10 mouse cellular contexts compared by ENCODE assay signal in the genomic region with DNA sequence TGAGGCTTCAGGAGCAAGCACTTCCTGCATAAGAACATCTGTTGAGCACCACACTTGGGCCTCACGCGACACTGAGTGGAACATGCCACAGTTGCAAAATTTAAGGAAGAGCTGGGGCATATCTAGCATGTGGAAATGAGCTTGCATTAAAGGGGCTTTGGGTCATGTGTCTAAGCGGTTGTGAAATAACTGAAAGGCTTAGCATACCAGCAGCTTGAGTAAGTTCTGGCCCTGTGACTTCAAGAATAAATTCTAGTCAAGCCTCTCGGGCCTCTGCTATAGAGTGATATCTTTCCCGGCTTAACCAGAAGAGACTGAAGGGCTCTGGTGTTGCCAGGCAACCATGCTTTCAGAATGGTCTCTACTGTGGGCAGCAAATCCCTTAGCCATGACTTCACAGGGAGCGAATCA. TPM values are rescaled to one million over a fixed set of nuclear protein-coding genes. Genes with fewer than 3 reads are reported as not detected.
A peak's percentile ranks its signal among the peaks of the same experiment; 100 is the strongest.
DNase-seq lines count a peak whose midpoint lies in the region; ATAC-seq and TF ChIP-seq lines count a peak whose summit lies in the region.
"Had no signal": no experiment of that assay in that cellular context is flagged by ENCODE, and none has a peak within 500 bp of the region (broad histone marks: within the 10 kb centered on the region; RNA-seq: fewer than 3 reads in every experiment).

No protein-coding gene starts in this region.

- no peak for TF ChIP-seq CTCF in liver, embryonic 14.5 days (IDR thresholded peaks at IDR 0.05; ENCODE audit: low read depth)
- no peak for TF ChIP-seq CTCF in stomach, postnatal 0 days (IDR thresholded peaks at IDR 0.05; ENCODE audit: low read depth)

- no peaks in the 10 kb centered on the region for H3K27me3 ChIP-seq in embryonic facial prominence, embryonic 11.5 days (ENCODE audit: control insufficient read depth, insufficient read depth, low read length)
- H3K27me3 ChIP-seq in embryonic facial prominence, embryonic 10.5 days (replicated peaks; ENCODE audit: low read depth, poor library complexity, severe bottlenecking), result no peaks in the 10 kb centered on the region
- H3K27me3 ChIP-seq in liver, embryonic 14.5 days (ENCODE audit: control insufficient read depth, insufficient read depth, low read length), result no peaks in the 10 kb centered on the region
- H3K27me3 ChIP-seq in liver, embryonic 12.5 days (replicated peaks), result no peaks in the 10 kb centered on the region
- no peaks in the 10 kb centered on the region for H3K27me3 ChIP-seq in stomach, postnatal 0 days (ENCODE audit: control insufficient read depth, insufficient read depth, low read length)

- H3K9me3 ChIP-seq in embryonic facial prominence, embryonic 11.5 days (replicated peaks; ENCODE audit: control insufficient read depth, low read length), result no peaks in the 10 kb centered on the region
- H3K9me3 ChIP-seq in embryonic facial prominence, embryonic 10.5 days, result no peaks in the 10 kb centered on the region
- no peaks in the 10 kb centered on the region for H3K9me3 ChIP-seq in liver, embryonic 14.5 days (ENCODE audit: control insufficient read depth, low read length)
- no peaks in the 10 kb centered on the region for H3K9me3 ChIP-seq in liver, embryonic 12.5 days (replicated peaks)
- H3K9me3 ChIP-seq in stomach, postnatal 0 days (ENCODE audit: control insufficient read depth, low read length), result no peaks in the 10 kb centered on the region

- H3K4me2 ChIP-seq in embryonic facial prominence, embryonic 11.5 days (ENCODE audit: low read depth, low read length), result no peak overlapping the region
- no peak overlapping the region for H3K4me2 ChIP-seq in liver, embryonic 14.5 days (ENCODE audit: low read depth)
- no peak overlapping the region for H3K4me2 ChIP-seq in liver, embryonic 12.5 days
- H3K4me2 ChIP-seq in stomach, postnatal 0 days (replicated peaks; ENCODE audit: low read depth), result no peak overlapping the region

- H3K9ac ChIP-seq in embryonic facial prominence, embryonic 11.5 days (replicated peaks; ENCODE audit: low read length), result no peak overlapping the region
- no peak overlapping the region for H3K9ac ChIP-seq in liver, embryonic 14.5 days (replicated peaks)
- H3K9ac ChIP-seq in liver, embryonic 12.5 days, result no peak overlapping the region
- H3K9ac ChIP-seq in stomach, postnatal 0 days (ENCODE audit: low read length), result no peak overlapping the region

- DNase-seq in embryonic facial prominence, embryonic 11.5 days (ENCODE audit: low spot score), result no peak
- DNase-seq in embryonic facial prominence, embryonic 10.5 days (ENCODE audit: low spot score), result no peak
- DNase-seq in liver, embryonic 14.5 days (ENCODE audit: low read depth in 3 of 3, low spot score in 3 of 3), result no peak
- DNase-seq in stomach, postnatal 0 days (ENCODE audit: low spot score), result no peak
- DNase-seq in gastrocnemius, postnatal 4 days (ENCODE audit: low spot score in 2 of 2), result no peak
- no peak for DNase-seq in adrenal gland, adult 18-20 months (ENCODE audit: low spot score in 2 of 2)
- DNase-seq: adrenal gland, postnatal 25 days; kidney, postnatal 14 days had no signal

- H3K4me1 ChIP-seq in embryonic facial prominence, embryonic 11.5 days (ENCODE audit: control insufficient read depth, insufficient read depth, low read length), result no peaks in the 10 kb centered on the region
- H3K4me1 ChIP-seq in embryonic facial prominence, embryonic 10.5 days, result no peaks in the 10 kb centered on the region
- H3K4me1 ChIP-seq in liver, embryonic 14.5 days (replicated peaks; ENCODE audit: control insufficient read depth in 2 of 2, insufficient read depth in 2 of 2, low read length in 1 of 2), result no peaks in the 10 kb centered on the region
- 0 out of 2 replicates have a peak, but pooled peaks cover 5% of the 10 kb centered on the region for H3K4me1 ChIP-seq in liver, embryonic 12.5 days
- H3K4me1 ChIP-seq in stomach, postnatal 0 days (replicated peaks; ENCODE audit: control insufficient read depth, insufficient read depth), result no peaks in the 10 kb centered on the region

- peaks cover 39% of the 10 kb centered on the region for H3K36me3 ChIP-seq in embryonic facial prominence, embryonic 11.5 days (replicated peaks; ENCODE audit: control insufficient read depth, insufficient read depth, low read depth, low read length)
- H3K36me3 ChIP-seq in embryonic facial prominence, embryonic 10.5 days (replicated peaks), result peaks cover 100% of the 10 kb centered on the region
- H3K36me3 ChIP-seq in liver, embryonic 14.5 days (replicated peaks; ENCODE audit: control insufficient read depth, insufficient read depth, low read depth), result peaks cover 78% of the 10 kb centered on the region
- H3K36me3 ChIP-seq in liver, embryonic 12.5 days, result peaks cover 100% of the 10 kb centered on the region
- H3K36me3 ChIP-seq in macrophage (ENCODE audit: inconsistent target), result peaks cover 50% of the 10 kb centered on the region
- H3K36me3 ChIP-seq in stomach, postnatal 0 days (ENCODE audit: control insufficient read depth, insufficient read depth, low read length), result peaks cover 73% of the 10 kb centered on the region

- H3K79me2 ChIP-seq in macrophage (ENCODE audit: inconsistent target), result peaks cover 63% of the 10 kb centered on the region

- TF ChIP-seq EP300 in liver, embryonic 14.5 days (IDR thresholded peaks at IDR 0.05; ENCODE audit: low read depth), result no peak
- no peak for TF ChIP-seq EP300 in stomach, postnatal 0 days (optimal IDR thresholded peaks at IDR 0.05)

- H3K27ac ChIP-seq in embryonic facial prominence, embryonic 11.5 days (replicated peaks; ENCODE audit: low read depth, low read length), result no peak overlapping the region
- H3K27ac ChIP-seq in embryonic facial prominence, embryonic 10.5 days (replicated peaks), result no peak overlapping the region
- no peak overlapping the region; the same call in 1 of the 2 replicates for H3K27ac ChIP-seq in liver, embryonic 14.5 days
- H3K27ac ChIP-seq in liver, embryonic 12.5 days, result no peak overlapping the region; the same call in 1 of the 2 replicates
- H3K27ac ChIP-seq in macrophage, result peak overlapping the region; percentile 100
- peak overlapping the region; percentile 50 for H3K27ac ChIP-seq in stomach, postnatal 0 days (replicated peaks)

- no peak overlapping the region for H3K4me3 ChIP-seq in embryonic facial prominence, embryonic 11.5 days (ENCODE audit: low read depth, low read length)
- H3K4me3 ChIP-seq in embryonic facial prominence, embryonic 10.5 days, result no peak overlapping the region
- H3K4me3 ChIP-seq in liver, embryonic 14.5 days (ENCODE audit: insufficient read depth in 1 of 2, low read depth in 2 of 2, low read length in 2 of 2), result no peak overlapping the region
- H3K4me3 ChIP-seq in liver, embryonic 12.5 days, result no peak overlapping the region
- no peak overlapping the region for H3K4me3 ChIP-seq in macrophage (ENCODE audit: inconsistent target)
- no peak overlapping the region for H3K4me3 ChIP-seq in stomach, postnatal 0 days (ENCODE audit: low read depth, low read length)

- ATAC-seq in embryonic facial prominence, embryonic 11.5 days (replicated peaks; ENCODE audit: insufficient number of reproducible peaks, low FRiP score, low TSS enrichment, low read depth), result 0 out of 2 replicates have a peak, but pooled peaks have one; percentile 45
- ATAC-seq in liver, embryonic 14.5 days (ENCODE audit: insufficient read depth), result peak; percentile 17; the same call in 1 of the 2 replicates
- no peak for ATAC-seq in liver, embryonic 12.5 days
- peak; percentile 48; the same call in 1 of the 2 replicates for ATAC-seq in stomach, postnatal 0 days (ENCODE audit: low FRiP score, low TSS enrichment)

- WGBS in embryonic facial prominence, embryonic 11.5 days, result 90% methylated on average over 6 of the region's 6 CpGs
- WGBS in embryonic facial prominence, embryonic 10.5 days, result 90% methylated on average over 6 of the region's 6 CpGs
- WGBS in liver, embryonic 14.5 days (ENCODE audit: insufficient replicate concordance), result 70% methylated on average over 6 of the region's 6 CpGs
- 73% methylated on average over 6 of the region's 6 CpGs for WGBS in liver, embryonic 12.5 days (ENCODE audit: insufficient replicate concordance)
- WGBS in macrophage (ENCODE audit: missing documents), result 14% methylated on average over 6 of the region's 6 CpGs
- 47% methylated on average over 6 of the region's 6 CpGs for WGBS in stomach, postnatal 0 days

RNA-seq across cellular contexts. Expression of gene Tnnc1, which starts 19.3 kb away (rescaled TPM):
- 10.0 and 25.3 TPM in 2 replicates for polyA plus RNA-seq in embryonic facial prominence, embryonic 11.5 days (2014; fragmentation: Nextera tagmentation; extraction: Ambion mirVana)
- polyA plus RNA-seq in embryonic facial prominence, embryonic 10.5 days (2016; fragmentation: Nextera tagmentation; extraction: Ambion mirVana), result 3.0 and 6.2 TPM in 2 replicates
- 18.2 and 22.2 TPM in 2 replicates for polyA plus RNA-seq in liver, embryonic 14.5 days (2012; rRNA removed)
- 37.5 and 41.2 TPM in 2 replicates for polyA plus RNA-seq in liver, embryonic 14.5 days (2014; fragmentation: Nextera tagmentation; extraction: Ambion mirVana)
- polyA plus RNA-seq in liver, embryonic 12.5 days (2016; fragmentation: Nextera tagmentation; extraction: Ambion mirVana), result 10.8 and 11.5 TPM in 2 replicates
- total RNA-seq in macrophage (2018; cell fraction: chromatin; rRNA removed), result 10 to 100 TPM in 1 of 26 experiments, 1 to 10 TPM in 25; 1.2 to 10.1 (median 6.3) TPM
- total RNA-seq in macrophage (2018; cell fraction: cytosol; rRNA removed), result 1 to 10 TPM in 24 of 26 experiments, under 1 TPM in 2; 0.89 to 3.3 (median 1.7) TPM
- total RNA-seq in macrophage (2018; cell fraction: nucleus; rRNA removed), result 10 to 100 TPM in 1 of 26 experiments, 1 to 10 TPM in 23, not detected in 2; 1.5 to 12.4 (median 3.9) TPM
- polyA plus RNA-seq in macrophage (2018), result 0.50 to 1.8 TPM (median 0.95 TPM) in 3 replicates
- 4.1 and 6.5 TPM in 2 replicates for polyA plus RNA-seq in stomach, postnatal 0 days (2015; fragmentation: Nextera tagmentation; extraction: Ambion mirVana)
- total RNA-seq in gastrocnemius, postnatal 4 days (2021), result 100 to 1,000 TPM; 337 to 379 TPM
- 1 to 10 TPM in 1 of 2 experiments, under 1 TPM in 1; 0.74 to 1.7 TPM for total RNA-seq in adrenal gland, adult 18-20 months (2021)

RNA-seq across cellular contexts. Expression of gene Stab1, which starts 20.3 kb away (rescaled TPM):
- 19.8 and 23.6 TPM in 2 replicates for polyA plus RNA-seq in embryonic facial prominence, embryonic 11.5 days (2014; fragmentation: Nextera tagmentation; extraction: Ambion mirVana)
- 21.0 and 22.3 TPM in 2 replicates for polyA plus RNA-seq in embryonic facial prominence, embryonic 10.5 days (2016; fragmentation: Nextera tagmentation; extraction: Ambion mirVana)
- 18.9 and 19.9 TPM in 2 replicates for polyA plus RNA-seq in liver, embryonic 14.5 days (2012; rRNA removed)
- polyA plus RNA-seq in liver, embryonic 14.5 days (2014; fragmentation: Nextera tagmentation; extraction: Ambion mirVana), result 19.3 and 20.7 TPM in 2 replicates
- polyA plus RNA-seq in liver, embryonic 12.5 days (2016; fragmentation: Nextera tagmentation; extraction: Ambion mirVana), result 27.4 and 28.0 TPM in 2 replicates
- total RNA-seq in macrophage (2018; cell fraction: chromatin; rRNA removed), result 1,000 to 10,000 TPM in 23 of 26 experiments, 100 to 1,000 TPM in 3; 175 to 4,782 (median 2,271) TPM
- total RNA-seq in macrophage (2018; cell fraction: cytosol; rRNA removed), result 100 to 1,000 TPM in 25 of 26 experiments, 10 to 100 TPM in 1; 91.4 to 838 (median 312) TPM
- 1,000 to 10,000 TPM in 14 of 26 experiments, 100 to 1,000 TPM in 12; 325 to 5,560 (median 1,024) TPM for total RNA-seq in macrophage (2018; cell fraction: nucleus; rRNA removed)
- 241 to 829 TPM (median 623 TPM) in 3 replicates for polyA plus RNA-seq in macrophage (2018)
- polyA plus RNA-seq in stomach, postnatal 0 days (2015; fragmentation: Nextera tagmentation; extraction: Ambion mirVana), result 23.7 and 23.9 TPM in 2 replicates
- 100 to 1,000 TPM in 1 of 2 experiments, 10 to 100 TPM in 1; 89.8 to 101 TPM for total RNA-seq in gastrocnemius, postnatal 4 days (2021)
- total RNA-seq in adrenal gland, adult 18-20 months (2021), result 10 to 100 TPM; 83.4 to 93.7 TPM

RNA-seq across cellular contexts. Expression of gene Nisch, which starts 28.0 kb away (rescaled TPM):
- 270 and 277 TPM in 2 replicates for polyA plus RNA-seq in embryonic facial prominence, embryonic 11.5 days (2014; fragmentation: Nextera tagmentation; extraction: Ambion mirVana)
- 476 and 493 TPM in 2 replicates for polyA plus RNA-seq in embryonic facial prominence, embryonic 10.5 days (2016; fragmentation: Nextera tagmentation; extraction: Ambion mirVana)
- polyA plus RNA-seq in liver, embryonic 14.5 days (2012; rRNA removed), result 71.1 and 73.9 TPM in 2 replicates
- 50.3 and 61.1 TPM in 2 replicates for polyA plus RNA-seq in liver, embryonic 14.5 days (2014; fragmentation: Nextera tagmentation; extraction: Ambion mirVana)
- polyA plus RNA-seq in liver, embryonic 12.5 days (2016; fragmentation: Nextera tagmentation; extraction: Ambion mirVana), result 145 and 151 TPM in 2 replicates
- total RNA-seq in macrophage (2018; cell fraction: chromatin; rRNA removed), result 1,000 to 10,000 TPM in 24 of 26 experiments, 100 to 1,000 TPM in 2; 665 to 2,090 (median 1,583) TPM
- 100 to 1,000 TPM; 112 to 253 (median 171) TPM for total RNA-seq in macrophage (2018; cell fraction: cytosol; rRNA removed)
- total RNA-seq in macrophage (2018; cell fraction: nucleus; rRNA removed), result 1,000 to 10,000 TPM in 7 of 26 experiments, 100 to 1,000 TPM in 19; 420 to 1,439 (median 890) TPM
- 163 to 251 TPM (median 201 TPM) in 3 replicates for polyA plus RNA-seq in macrophage (2018)
- 87.7 and 106 TPM in 2 replicates for polyA plus RNA-seq in stomach, postnatal 0 days (2015; fragmentation: Nextera tagmentation; extraction: Ambion mirVana)
- 100 to 1,000 TPM; 258 to 277 TPM for total RNA-seq in gastrocnemius, postnatal 4 days (2021)
- total RNA-seq in adrenal gland, adult 18-20 months (2021), result 100 to 1,000 TPM; 257 to 319 TPM

RNA-seq across cellular contexts. Expression of gene Sema3g, which starts 28.9 kb away (rescaled TPM):
- polyA plus RNA-seq in embryonic facial prominence, embryonic 11.5 days (2014; fragmentation: Nextera tagmentation; extraction: Ambion mirVana), result 0.21 and 0.24 TPM in 2 replicates
- polyA plus RNA-seq in embryonic facial prominence, embryonic 10.5 days (2016; fragmentation: Nextera tagmentation; extraction: Ambion mirVana), result 0.76 and 0.79 TPM in 2 replicates
- polyA plus RNA-seq in liver, embryonic 14.5 days (2012; rRNA removed), result 0.06 and 0.15 TPM in 2 replicates
- polyA plus RNA-seq in liver, embryonic 14.5 days (2014; fragmentation: Nextera tagmentation; extraction: Ambion mirVana), result 0.05 TPM in 1 of 2 replicates, not detected in the other
- polyA plus RNA-seq in liver, embryonic 12.5 days (2016; fragmentation: Nextera tagmentation; extraction: Ambion mirVana), result 0.04 and 0.18 TPM in 2 replicates
- total RNA-seq in macrophage (2018; cell fraction: chromatin; rRNA removed), result 1 to 10 TPM in 3 of 26 experiments, under 1 TPM in 12, not detected in 11; 0.16 to 1.7 (median 0.55) TPM
- total RNA-seq in macrophage (2018; cell fraction: cytosol; rRNA removed), result under 1 TPM in 18 of 26 experiments, not detected in 8; 0.04 to 0.38 (median 0.11) TPM
- 1 to 10 TPM in 1 of 26 experiments, under 1 TPM in 18, not detected in 7; 0.22 to 1.3 (median 0.37) TPM for total RNA-seq in macrophage (2018; cell fraction: nucleus; rRNA removed)
- polyA plus RNA-seq in macrophage (2018), result not detected in 3 replicates
- polyA plus RNA-seq in stomach, postnatal 0 days (2015; fragmentation: Nextera tagmentation; extraction: Ambion mirVana), result 0.38 and 0.53 TPM in 2 replicates
- 10 to 100 TPM; 11.5 to 11.6 TPM for total RNA-seq in gastrocnemius, postnatal 4 days (2021)
- 10 to 100 TPM in 1 of 2 experiments, 1 to 10 TPM in 1; 8.5 to 10.6 TPM for total RNA-seq in adrenal gland, adult 18-20 months (2021)

RNA-seq across cellular contexts. Expression of gene Nt5dc2, which starts 57.9 kb away (rescaled TPM):
- 462 and 510 TPM in 2 replicates for polyA plus RNA-seq in embryonic facial prominence, embryonic 11.5 days (2014; fragmentation: Nextera tagmentation; extraction: Ambion mirVana)
- polyA plus RNA-seq in embryonic facial prominence, embryonic 10.5 days (2016; fragmentation: Nextera tagmentation; extraction: Ambion mirVana), result 589 and 605 TPM in 2 replicates
- 146 and 164 TPM in 2 replicates for polyA plus RNA-seq in liver, embryonic 14.5 days (2012; rRNA removed)
- 161 and 173 TPM in 2 replicates for polyA plus RNA-seq in liver, embryonic 14.5 days (2014; fragmentation: Nextera tagmentation; extraction: Ambion mirVana)
- polyA plus RNA-seq in liver, embryonic 12.5 days (2016; fragmentation: Nextera tagmentation; extraction: Ambion mirVana), result 298 and 306 TPM in 2 replicates
- 10 to 100 TPM in 11 of 26 experiments, 1 to 10 TPM in 15; 1.8 to 37.0 (median 8.3) TPM for total RNA-seq in macrophage (2018; cell fraction: chromatin; rRNA removed)
- total RNA-seq in macrophage (2018; cell fraction: cytosol; rRNA removed), result 100 to 1,000 TPM in 5 of 26 experiments, 10 to 100 TPM in 21; 25.4 to 119 (median 52.7) TPM
- 10 to 100 TPM in 21 of 26 experiments, 1 to 10 TPM in 5; 6.5 to 49.6 (median 15.5) TPM for total RNA-seq in macrophage (2018; cell fraction: nucleus; rRNA removed)
- polyA plus RNA-seq in macrophage (2018), result 64.0 to 97.6 TPM (median 77.4 TPM) in 3 replicates
- 61.0 and 65.3 TPM in 2 replicates for polyA plus RNA-seq in stomach, postnatal 0 days (2015; fragmentation: Nextera tagmentation; extraction: Ambion mirVana)
- 10 to 100 TPM; 33.9 to 35.4 TPM for total RNA-seq in gastrocnemius, postnatal 4 days (2021)
- total RNA-seq in adrenal gland, adult 18-20 months (2021), result 10 to 100 TPM; 27.0 to 32.7 TPM

Comparison
In these comparisons a context has a peak if more than half of its experiments do, and no peak if none do; other contexts are left out.
1. H3K27ac ChIP-seq: peak in macrophage (single experiment) and stomach, postnatal 0 days (single experiment); none in embryonic facial prominence, embryonic 11.5 days (single experiment), embryonic facial prominence, embryonic 10.5 days (single experiment), liver, embryonic 14.5 days (single experiment) and liver, embryonic 12.5 days (single experiment).